Mouse (Mus musculus) forebrain, embryonic 12.5 days (tissue): ENCODE data around the gene Mapk8. TPM values are rescaled to one million over a fixed set of nuclear protein-coding genes. Genes with fewer than 3 reads are reported as not detected.
A peak's percentile ranks its signal among the peaks of the same experiment; 100 is the strongest.

Experiments
- ATAC-seq: fragments of 200-750 bp; cut with Nextera tagmentation; 2 replicates; pipeline ENCODE4 v1.8.0; 2017; ENCODE audit warnings: moderate TSS enrichment; ENCODE audit not compliant: low FRiP score
- H3K27ac ChIP-seq: fragments of 300-500 bp; sonication (generic); 2 replicates; pipeline ENCODE4 v1.5.1; 2016; ENCODE audit warnings: mild to moderate bottlenecking
- H3K27me3 ChIP-seq: fragments of 300-500 bp; sonication (generic); 2 replicates; pipeline ENCODE4 v1.6.1; 2016; ENCODE audit warnings: mild to moderate bottlenecking
- H3K36me3 ChIP-seq: fragments of 300-500 bp; sonication (generic); replicated peaks from 2 replicates; pipeline ENCODE4 v1.6.1; 2016; ENCODE audit warnings: mild to moderate bottlenecking
- H3K4me1 ChIP-seq: fragments of 300-500 bp; sonication (generic); 2 replicates; pipeline ENCODE4 v1.6.1; 2016
- H3K4me2 ChIP-seq: fragments of 300-500 bp; sonication (generic); 2 replicates; pipeline ENCODE4 v1.6.1; 2016; ENCODE audit warnings: mild to moderate bottlenecking, moderate library complexity
- H3K4me3 ChIP-seq: fragments of 300-500 bp; sonication (generic); replicated peaks from 2 replicates; pipeline ENCODE4 v1.5.1; 2016; ENCODE audit warnings: mild to moderate bottlenecking
- H3K9ac ChIP-seq: fragments of 300-500 bp; sonication (generic); 2 replicates; pipeline ENCODE4 v1.6.1; 2016; ENCODE audit warnings: mild to moderate bottlenecking
- H3K9me3 ChIP-seq: fragments of 300-500 bp; sonication (generic); 2 replicates; pipeline ENCODE4 v1.6.1; 2016
- WGBS: fragments of 180-500 bp; shearing (Covaris S2); methylation state at CpG from one replicate; pipeline ENCODE4 v1.1.7; 2016; 5-methylcytosine and 5-hydroxymethylcytosine counted together
- polyA plus RNA-seq: library from polyadenylated mRNA; unstranded; fragments of >200 nt; fragmentation: Nextera tagmentation; extraction: Ambion mirVana; gene quantifications from 2 replicates; pipeline ENCODE4 v1.2.1, GENCODE M21; 2016

Mapk8 gene
- 28.3 and 29.0 TPM in 2 replicates for polyA plus RNA-seq

GRCm38 (mm10) chr14:33447027-33447569 lies at the start of gene Mapk8:
Mapk8 (minus strand) TSS chr14:33447158.
- Histone ChIP-seq H3K27me3 (peaks cover 23% of the 10 kb centered on the region), H3K4me2 (peak within 1 kb of the TSS; percentile 63), H3K36me3 (no peaks in the 10 kb centered on the region), H3K9ac (peak within 1 kb of the TSS; percentile 90), H3K27ac (peak within 1 kb of the TSS; percentile 95), H3K9me3 (no peaks in the 10 kb centered on the region), H3K4me1 (peaks cover 9% of the 10 kb centered on the region), H3K4me3 (peak within 1 kb of the TSS; percentile 91)
- WGBS, result under 1% methylated on average over 57 of the region's 70 CpGs
- peak; percentile 98 for ATAC-seq

DNA sequence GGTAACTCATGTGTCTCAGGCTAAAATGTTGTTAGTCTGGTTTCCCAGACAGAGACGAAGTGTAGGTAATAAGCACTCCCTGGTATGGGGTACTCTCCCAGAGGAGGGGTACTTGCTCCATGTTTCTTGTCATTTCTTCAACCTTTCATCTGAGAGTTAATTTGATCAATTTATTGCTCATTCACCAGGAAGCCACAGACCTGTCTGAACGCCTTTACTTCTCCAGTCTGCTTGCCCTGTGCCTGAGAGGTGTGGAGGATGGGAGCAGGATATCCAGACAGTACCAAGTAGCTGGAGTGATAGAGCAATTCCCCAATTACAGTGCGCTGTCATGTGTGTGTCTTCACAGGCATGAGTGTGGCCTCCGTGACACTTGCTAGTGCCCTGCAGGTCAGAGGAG lies 48.3 kb upstream of the Mapk8 start:
- H3K9me3 ChIP-seq, result no peaks in the 10 kb centered on the region
- 72% methylated on average over 4 of the region's 4 CpGs for WGBS
- no peak for ATAC-seq
- H3K4me2 ChIP-seq, result no peak overlapping the region
- H3K27me3 ChIP-seq, result 0 out of 2 replicates have a peak, but pooled peaks cover 4% of the 10 kb centered on the region
- H3K4me1 ChIP-seq, result no peaks in the 10 kb centered on the region
- no peak overlapping the region for H3K4me3 ChIP-seq
- no peaks in the 10 kb centered on the region for H3K36me3 ChIP-seq
- no peak overlapping the region for H3K27ac ChIP-seq
- H3K9ac ChIP-seq, result no peak overlapping the region

- Histone ChIP-seq H3K4me1 (no peaks in the 10 kb centered on the region), H3K9me3 (no peaks in the 10 kb centered on the region), H3K4me3 (no peak overlapping the region), H3K27ac (no peak overlapping the region), H3K27me3 (no peaks in the 10 kb centered on the region), H3K9ac (no peak overlapping the region), H3K4me2 (no peak overlapping the region), H3K36me3 (no peaks in the 10 kb centered on the region)
- WGBS, result 83% methylated on average over 15 of the region's 15 CpGs
- ATAC-seq, result no peak
Observed at GRCm38 (mm10) chr14:33487805-33488550, 41.0 kb upstream of the Mapk8 start.

GRCm38 (mm10) chr14:33481991-33482390 lies 35.0 kb upstream of the Mapk8 start:
- Histone ChIP-seq H3K4me1 (no peaks in the 10 kb centered on the region), H3K27me3 (no peaks in the 10 kb centered on the region), H3K36me3 (no peaks in the 10 kb centered on the region), H3K27ac (no peak overlapping the region), H3K4me2 (no peak overlapping the region), H3K9ac (no peak overlapping the region), H3K4me3 (no peak overlapping the region), H3K9me3 (no peaks in the 10 kb centered on the region)
- no peak for ATAC-seq
- 72% methylated on average over 3 of the region's 3 CpGs for WGBS

GRCm38 (mm10) chr14:33476094-33476760 lies 29.3 kb upstream of the Mapk8 start:
- Histone ChIP-seq H3K4me3 (no peak overlapping the region), H3K36me3 (no peaks in the 10 kb centered on the region), H3K27ac (no peak overlapping the region), H3K4me1 (peaks cover 7% of the 10 kb centered on the region; the same call in 1 of the 2 replicates), H3K4me2 (no peak overlapping the region), H3K9me3 (no peaks in the 10 kb centered on the region), H3K27me3 (no peaks in the 10 kb centered on the region), H3K9ac (no peak overlapping the region)
- WGBS, result 16% methylated on average over 3 of the region's 3 CpGs
- no peak for ATAC-seq

GRCm38 (mm10) chr14:33474461-33474860 lies 27.5 kb upstream of the Mapk8 start:
- Histone ChIP-seq H3K9ac (no peak overlapping the region), H3K9me3 (no peaks in the 10 kb centered on the region), H3K4me3 (no peak overlapping the region), H3K36me3 (no peaks in the 10 kb centered on the region), H3K27ac (no peak overlapping the region), H3K4me1 (peaks cover 7% of the 10 kb centered on the region; the same call in 1 of the 2 replicates), H3K4me2 (no peak overlapping the region), H3K27me3 (no peaks in the 10 kb centered on the region)
- WGBS, result 55% methylated on average over 2 of the region's 2 CpGs
- no peak for ATAC-seq

DNA sequence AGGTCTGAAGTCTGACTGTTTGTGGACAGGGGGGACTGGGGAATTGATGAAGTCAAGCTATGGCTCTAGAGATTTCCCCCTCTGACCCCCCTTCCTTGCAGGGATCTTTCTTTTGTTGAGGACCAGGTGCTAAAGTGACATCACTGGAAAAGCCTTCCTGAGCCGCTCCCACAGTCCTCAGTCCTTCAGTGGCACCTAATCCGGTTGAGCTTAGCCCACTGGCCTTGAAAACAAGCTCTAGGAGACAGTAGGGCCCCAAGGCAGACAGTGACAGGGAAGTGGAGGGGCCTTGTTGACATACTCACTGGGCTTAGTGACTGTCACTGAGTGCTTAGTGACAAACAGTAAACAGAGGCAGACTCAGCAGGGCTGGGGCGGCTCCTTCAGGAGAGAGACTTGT lies 24.4 kb upstream of the Mapk8 start, which contains the start of gene Frmpd2:
TSS of gene Frmpd2 (plus strand) at position 366 of the 400 bp plus-strand sequence.
- H3K36me3 ChIP-seq, result no peaks in the 10 kb centered on the region
- H3K4me1 ChIP-seq, result peaks cover 5% of the 10 kb centered on the region; the same call in 1 of the 2 replicates
- H3K4me2 ChIP-seq, result no peak within 1 kb of the TSS
- H3K27ac ChIP-seq, result no peak within 1 kb of the TSS
- no peaks in the 10 kb centered on the region for H3K27me3 ChIP-seq
- no peak for ATAC-seq
- no peaks in the 10 kb centered on the region for H3K9me3 ChIP-seq
- H3K9ac ChIP-seq, result no peak within 1 kb of the TSS
- no peak within 1 kb of the TSS for H3K4me3 ChIP-seq
- WGBS, result 27% methylated on average over 3 of the region's 3 CpGs

GRCm38 (mm10) chr14:33467766-33468165 lies 20.8 kb upstream of the Mapk8 start:
- WGBS, result 85% methylated on average over 6 of the region's 6 CpGs
- ATAC-seq, result no peak
- Histone ChIP-seq H3K27me3 (no peaks in the 10 kb centered on the region), H3K9me3 (no peaks in the 10 kb centered on the region), H3K9ac (no peak overlapping the region), H3K27ac (no peak overlapping the region), H3K4me3 (no peak overlapping the region), H3K4me2 (no peak overlapping the region), H3K36me3 (no peaks in the 10 kb centered on the region), H3K4me1 (no peaks in the 10 kb centered on the region; the same call in 1 of the 2 replicates)

GRCm38 (mm10) chr14:33463658-33464057 lies 16.7 kb upstream of the Mapk8 start:
- Histone ChIP-seq H3K4me1 (no peaks in the 10 kb centered on the region), H3K9me3 (no peaks in the 10 kb centered on the region), H3K27ac (no peak overlapping the region), H3K9ac (no peak overlapping the region), H3K27me3 (no peaks in the 10 kb centered on the region), H3K36me3 (no peaks in the 10 kb centered on the region), H3K4me3 (no peak overlapping the region), H3K4me2 (no peak overlapping the region)
- ATAC-seq, result no peak
- WGBS, result 68% methylated on average over 3 of the region's 3 CpGs

GRCm38 (mm10) chr14:33450331-33450730 lies 3.4 kb upstream of the Mapk8 start:
- H3K9me3 ChIP-seq, result no peaks in the 10 kb centered on the region
- no peak overlapping the region for H3K4me2 ChIP-seq
- no peak for ATAC-seq
- peaks cover 5% of the 10 kb centered on the region for H3K4me1 ChIP-seq
- H3K9ac ChIP-seq, result no peak overlapping the region
- no peaks in the 10 kb centered on the region for H3K36me3 ChIP-seq
- no peak overlapping the region for H3K27ac ChIP-seq
- H3K4me3 ChIP-seq, result no peak overlapping the region
- H3K27me3 ChIP-seq, result peaks cover 23% of the 10 kb centered on the region

DNA sequence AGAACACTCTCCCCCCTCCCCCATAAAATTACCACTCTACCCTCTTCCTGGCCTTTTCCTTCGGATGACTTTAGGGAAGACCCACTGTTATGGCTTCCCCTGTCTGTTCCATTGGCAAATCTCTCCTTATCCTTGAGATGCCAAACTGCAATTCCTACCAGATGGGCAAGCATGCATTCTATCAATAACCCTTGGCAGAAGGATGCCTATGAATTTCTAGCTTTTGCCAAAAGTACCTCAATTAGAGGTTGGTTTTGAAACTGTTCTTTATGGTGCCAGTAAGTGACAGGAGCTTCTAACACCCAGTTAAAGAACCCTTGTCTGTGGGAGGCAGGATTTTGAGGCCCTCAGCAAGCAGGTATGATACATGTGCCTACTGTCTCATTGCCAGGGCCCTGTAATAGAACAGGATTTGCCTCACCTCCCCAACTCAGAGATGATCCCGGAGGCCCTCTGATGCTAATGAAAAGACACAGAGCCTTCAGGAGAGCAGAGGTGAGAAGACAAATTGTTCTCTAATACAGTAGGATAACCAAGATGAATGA lies 2.4 kb upstream of the Mapk8 start:
- H3K4me2 ChIP-seq, result no peak overlapping the region
- WGBS, result 83% methylated on average over 2 of the region's 2 CpGs
- no peak for ATAC-seq

DNA sequence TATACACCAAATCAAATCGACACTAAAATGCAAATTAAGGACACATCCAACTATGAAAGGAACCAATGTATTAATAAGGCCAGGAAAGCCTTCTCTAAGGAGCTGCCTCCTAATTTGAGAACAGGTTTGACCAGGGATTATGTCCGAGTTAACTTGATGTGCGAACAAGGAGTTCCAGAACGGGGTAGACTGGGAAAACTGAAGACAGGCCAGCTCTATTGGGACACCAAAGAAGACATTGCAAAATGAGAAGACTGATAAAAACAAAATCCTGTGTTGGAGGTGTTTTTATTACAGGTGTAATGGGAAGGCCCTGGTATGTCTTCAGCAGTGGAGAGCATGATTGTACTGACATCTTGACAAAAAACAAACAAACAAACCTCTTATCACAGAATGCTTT lies 1.3 kb upstream of the Mapk8 start:
- ATAC-seq, result no peak
- no peak overlapping the region for H3K9ac ChIP-seq
- H3K27me3 ChIP-seq, result peaks cover 23% of the 10 kb centered on the region
- no peaks in the 10 kb centered on the region for H3K36me3 ChIP-seq
- peaks cover 9% of the 10 kb centered on the region for H3K4me1 ChIP-seq
- no peak overlapping the region for H3K27ac ChIP-seq
- H3K4me3 ChIP-seq, result no peak overlapping the region
- H3K9me3 ChIP-seq, result no peaks in the 10 kb centered on the region
- no peak overlapping the region for H3K4me2 ChIP-seq
- WGBS, result 88% methylated on average over 4 of the region's 4 CpGs

More for the DNA sequence above, 2.4 kb upstream of the Mapk8 start:
- Histone ChIP-seq H3K27me3 (peaks cover 23% of the 10 kb centered on the region), H3K9ac (no peak overlapping the region), H3K4me1 (peaks cover 9% of the 10 kb centered on the region), H3K27ac (no peak overlapping the region), H3K36me3 (no peaks in the 10 kb centered on the region), H3K9me3 (no peaks in the 10 kb centered on the region), H3K4me3 (no peak overlapping the region)
